Mouse (Mus musculus) retina, embryonic 14.5 days (tissue): ENCODE measurements around the gene Arid1b.

Experiments used
- DNase-seq: peaks from one replicate; pipeline ENCODE4 v3.0.0-alpha.2; 2015; ENCODE audit warnings: low spot score

Arid1b gene

GRCm38 (mm10) chr17:5280499-5281053 is 286.4 kb downstream of the Arid1b start:
- DNase-seq, result no peak

DNA sequence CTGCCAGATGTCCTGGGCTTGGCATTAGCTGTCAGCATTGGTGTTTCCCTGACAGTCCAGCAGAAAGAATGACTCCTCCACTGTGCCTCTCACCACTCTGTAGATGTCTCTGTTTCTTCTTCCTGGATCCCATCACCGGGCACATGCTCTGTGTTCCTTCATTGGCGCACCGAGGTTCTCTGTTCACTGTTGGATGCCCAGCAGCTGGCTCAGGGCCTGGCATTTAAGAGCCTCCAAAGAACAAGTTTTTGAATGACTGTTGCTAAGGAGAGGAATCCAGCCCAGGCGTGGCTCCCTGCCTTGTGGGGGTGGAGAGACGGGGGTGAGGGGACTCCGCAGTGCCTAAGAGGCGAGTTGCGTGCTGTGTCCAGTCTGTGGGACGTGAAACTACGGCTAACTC is 290.7 kb downstream of the Arid1b start:
- no peak for DNase-seq

GRCm38 (mm10) chr17:5285877-5286440 is 291.8 kb downstream of the Arid1b start:
- DNase-seq, result no peak

DNA sequence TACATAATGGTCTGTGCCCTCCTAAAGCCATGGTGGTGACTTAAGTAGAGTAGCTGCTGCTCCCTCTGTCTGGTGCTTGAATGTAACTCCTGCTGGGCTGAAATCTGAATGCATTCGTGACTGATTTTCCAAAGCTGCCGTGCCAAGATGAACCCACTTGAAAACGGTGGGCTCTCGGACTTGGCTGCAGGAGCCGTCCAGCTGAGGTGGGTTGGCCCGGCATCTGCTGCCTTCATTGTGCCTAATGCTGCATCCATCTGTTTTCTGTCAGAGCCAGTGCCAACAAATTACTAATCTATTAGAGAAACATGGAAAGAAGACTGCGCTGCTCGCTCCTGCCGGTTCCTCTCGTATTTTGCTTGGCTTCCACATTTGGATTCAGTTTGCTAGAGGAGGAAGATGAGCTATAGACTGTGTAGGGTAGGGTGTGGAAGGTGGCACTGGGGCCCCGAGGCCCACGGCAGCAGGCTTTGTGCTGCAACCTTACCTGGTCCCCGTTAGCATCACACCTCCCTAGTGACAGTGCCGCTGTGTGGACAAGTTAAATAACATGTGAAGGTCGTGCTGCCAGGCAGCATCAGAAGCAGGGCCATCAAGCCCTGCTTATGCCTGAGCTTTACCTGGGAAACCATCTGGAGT is 292.6 kb downstream of the Arid1b start:
- no peak for DNase-seq

DNA sequence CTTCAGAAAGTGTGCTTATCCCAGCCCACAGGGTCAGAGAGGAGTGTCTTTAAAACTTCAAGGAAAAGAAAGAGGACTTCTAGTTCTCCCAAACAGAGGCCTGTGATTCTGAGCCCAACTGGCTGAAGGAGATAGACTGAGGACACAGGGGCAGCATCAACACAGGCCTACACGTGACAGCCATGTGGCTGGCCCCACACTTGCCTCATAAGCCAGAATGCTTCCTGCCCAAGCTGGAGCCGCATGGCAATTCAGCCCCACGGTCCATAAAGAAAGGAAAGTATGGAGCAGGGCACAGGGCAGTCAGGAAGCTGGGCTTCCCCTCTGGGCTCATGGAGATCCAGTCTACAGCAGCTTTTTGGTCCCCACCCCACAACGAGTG is 293.1 kb downstream of the Arid1b start:
- DNase-seq, result no peak

DNA sequence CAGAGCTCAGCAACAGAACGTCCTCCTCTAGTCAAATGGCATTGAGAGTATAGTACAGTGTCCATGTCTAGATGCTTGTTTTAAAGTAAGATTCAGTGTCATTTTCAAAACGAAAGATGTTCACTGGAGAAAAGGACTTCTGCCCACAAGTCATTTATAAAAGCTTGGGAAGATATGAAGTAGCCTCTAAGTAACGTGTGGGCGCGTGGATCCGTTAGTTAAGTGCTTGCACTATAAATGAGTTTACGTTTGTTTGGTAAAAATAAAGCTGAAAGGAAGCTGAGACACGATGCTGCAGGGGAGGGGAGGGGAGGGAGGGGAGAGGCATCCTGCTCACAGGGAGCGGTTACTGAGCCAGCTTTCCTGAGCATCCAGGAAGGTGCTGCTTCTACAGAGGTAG is 293.5 kb downstream of the Arid1b start:
- no peak for DNase-seq

DNA sequence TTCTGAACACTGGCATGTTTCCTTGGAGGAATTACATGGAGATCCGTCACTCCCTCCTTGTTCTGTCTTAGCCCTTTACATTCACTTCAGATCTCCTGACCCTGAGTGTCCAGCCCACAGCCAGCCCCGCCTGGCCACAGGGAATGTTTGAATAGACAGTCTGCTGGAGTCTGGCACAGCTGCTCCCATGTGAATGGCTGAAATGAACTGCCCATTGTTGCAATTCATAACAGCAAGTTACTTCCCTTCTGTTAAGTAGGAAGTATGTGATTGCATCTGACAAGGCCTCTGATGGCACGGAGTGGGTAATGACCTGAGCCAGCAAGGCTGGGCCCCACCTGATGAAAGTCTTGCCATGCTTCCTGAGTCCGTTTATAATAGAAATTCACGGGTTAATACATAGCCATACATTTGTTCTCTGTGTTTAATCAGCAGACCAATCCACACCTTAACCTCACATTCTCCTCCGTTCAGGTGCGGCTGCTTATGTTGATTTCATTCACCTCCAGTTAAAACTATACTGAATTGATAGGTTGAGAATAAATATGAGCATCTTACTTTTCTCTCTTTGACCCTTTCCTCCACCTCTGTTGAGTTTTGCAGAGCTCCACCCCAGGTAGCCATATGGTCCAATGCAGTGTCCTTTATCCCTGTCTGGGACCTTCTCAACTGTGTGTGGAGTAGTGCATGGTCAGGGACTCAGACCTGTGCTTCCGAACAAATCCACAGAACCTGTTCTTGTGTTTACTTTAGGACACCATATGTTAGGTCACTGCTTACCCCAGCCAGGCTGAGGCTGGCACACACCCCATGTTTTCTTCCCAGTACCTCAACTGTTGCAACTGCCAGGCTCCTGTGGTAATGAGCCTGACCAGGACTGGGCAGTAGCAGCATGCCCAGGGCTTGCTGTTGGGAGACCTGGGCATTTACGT is 299.8 kb downstream of the Arid1b start:
- DNase-seq, result peak; percentile 88

DNA sequence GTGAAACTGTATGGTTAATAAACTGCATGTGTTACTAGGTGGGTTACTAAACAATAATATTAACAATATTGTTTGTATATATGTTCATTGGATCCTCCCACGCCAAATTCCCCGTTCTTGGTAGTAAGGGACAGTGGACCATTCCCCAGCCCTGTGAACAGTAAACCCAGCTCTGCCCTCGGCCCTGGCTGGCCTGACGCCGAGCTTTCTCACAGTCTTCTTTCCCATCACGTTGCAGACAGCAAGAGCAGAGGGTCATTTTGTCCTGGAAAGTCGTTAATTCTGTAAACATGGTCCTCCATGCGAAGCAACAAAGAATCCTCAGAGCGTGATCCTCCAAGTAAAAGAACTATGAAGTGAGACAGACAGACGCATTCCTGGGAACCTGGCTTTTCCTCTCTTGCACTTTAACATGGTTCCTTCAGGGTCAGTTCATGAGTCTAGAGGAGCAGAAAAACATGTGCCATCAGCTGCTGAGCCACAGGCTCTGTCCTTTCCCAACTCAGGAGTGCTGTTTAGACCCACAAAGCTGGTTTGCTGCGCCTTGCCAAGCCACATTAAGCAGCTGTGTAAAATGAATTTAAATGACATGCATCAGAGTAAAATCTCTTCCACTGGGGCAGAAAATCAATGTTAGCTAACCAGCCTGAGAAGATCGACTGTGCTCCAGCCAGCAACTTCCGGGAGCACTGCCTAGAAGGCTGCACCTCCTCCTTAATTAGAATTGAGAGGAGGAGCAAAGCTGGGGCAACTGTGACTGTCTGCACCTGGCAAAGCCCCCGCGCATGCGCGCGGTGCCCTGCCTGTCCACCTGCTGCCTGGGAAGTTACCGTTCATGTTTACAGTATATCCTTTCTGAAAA is 301.2 kb downstream of the Arid1b start:
- DNase-seq, result peak; percentile 88

DNA sequence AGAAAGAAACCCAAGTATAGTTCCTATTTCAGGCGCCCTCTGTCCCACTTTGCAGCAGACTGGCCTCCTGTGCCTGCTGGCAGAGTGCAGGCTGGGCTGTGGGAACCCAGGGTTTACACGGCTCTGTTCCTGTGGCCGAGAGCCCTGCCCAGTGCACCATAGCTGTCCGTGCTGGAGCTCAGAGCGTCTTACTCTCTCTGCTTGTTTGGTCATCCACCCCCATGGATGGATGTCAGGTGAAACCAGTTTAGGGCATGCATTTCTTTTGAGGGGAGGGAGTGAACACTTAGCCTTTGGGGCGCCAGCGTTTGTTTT is 301.8 kb downstream of the Arid1b start:
- no peak for DNase-seq

- DNase-seq, result no peak
Observed at GRCm38 (mm10) chr17:5297491-5297890, 303.4 kb downstream of the Arid1b start.

DNA sequence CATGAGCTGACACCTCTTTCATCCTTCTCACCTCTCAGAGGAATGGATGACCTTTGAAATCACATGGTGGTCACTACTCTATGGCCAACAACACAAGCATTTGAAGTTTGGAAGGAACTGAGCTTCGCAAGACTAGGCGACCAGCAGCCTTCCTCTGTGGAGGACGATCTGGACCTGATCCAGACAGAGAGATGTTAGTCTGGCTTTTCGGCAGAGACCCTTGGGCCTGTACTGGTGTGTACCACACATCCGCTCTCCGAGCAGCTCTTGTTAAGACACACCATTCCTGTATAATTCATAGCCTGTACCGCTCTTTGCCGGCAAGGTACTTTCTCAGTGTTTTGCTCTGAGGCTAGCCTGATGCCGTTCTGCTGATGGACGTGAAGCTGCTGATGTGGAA is 303.9 kb downstream of the Arid1b start:
- DNase-seq, result peak; percentile 33

DNA sequence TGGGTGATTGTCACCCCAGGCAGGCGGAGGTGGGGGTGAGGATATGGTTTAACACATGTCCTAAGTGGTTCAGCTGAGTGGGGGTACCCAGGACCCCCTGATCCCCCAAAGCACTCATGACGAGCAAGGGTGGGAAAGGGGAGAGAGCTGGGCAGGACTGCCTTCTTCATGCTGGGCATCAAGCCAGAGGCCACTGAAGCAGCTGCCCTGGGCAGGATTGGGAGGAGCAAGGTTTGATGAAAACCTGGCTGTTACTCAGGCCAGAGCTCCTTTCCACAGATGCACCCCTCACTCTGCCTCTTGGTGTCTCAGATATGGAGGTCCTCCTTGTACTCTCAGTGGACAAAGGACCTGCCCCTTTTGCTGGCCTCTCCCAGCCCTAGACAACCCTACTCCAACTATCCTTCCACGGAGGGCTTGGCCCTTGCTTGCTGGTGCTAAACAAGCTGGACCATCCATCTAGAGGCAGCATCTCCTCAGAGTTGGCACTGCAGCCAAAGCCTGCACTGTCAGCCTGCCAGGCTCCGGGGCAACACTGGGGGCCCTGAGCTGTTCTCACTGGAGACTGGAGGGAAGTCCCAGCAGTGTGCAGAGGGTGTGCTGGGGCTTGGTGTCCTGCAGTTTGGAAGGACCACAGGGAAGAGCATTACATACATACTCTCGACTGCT is 304.9 kb downstream of the Arid1b start:
- no peak for DNase-seq

GRCm38 (mm10) chr17:5302971-5303746 is 309.0 kb downstream of the Arid1b start:
- no peak for DNase-seq

GRCm38 (mm10) chr17:5305783-5306477 is 311.8 kb downstream of the Arid1b start:
- DNase-seq, result no peak

DNA sequence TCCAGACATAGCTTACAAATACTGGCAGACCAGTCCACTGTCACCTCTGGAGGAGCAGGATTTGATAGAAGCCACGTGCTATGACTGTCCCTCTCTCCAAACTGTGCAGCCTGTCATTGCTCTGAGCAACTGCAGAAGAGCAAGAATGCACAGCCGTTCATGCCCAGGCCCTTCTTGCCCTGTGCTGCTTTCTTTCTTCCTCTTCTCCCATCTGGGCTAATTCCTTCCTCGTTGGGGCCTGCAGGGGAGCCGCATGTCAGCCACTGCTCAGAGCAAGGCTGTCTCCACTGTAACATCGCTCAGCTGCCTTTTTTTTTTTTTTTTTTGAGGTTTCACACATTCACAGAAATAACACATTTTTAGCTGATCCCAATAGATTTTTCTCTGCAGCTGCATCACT is 315.8 kb downstream of the Arid1b start:
- no peak for DNase-seq

- DNase-seq, result no peak
Observed at GRCm38 (mm10) chr17:5310425-5310888, 316.3 kb downstream of the Arid1b start.

DNA sequence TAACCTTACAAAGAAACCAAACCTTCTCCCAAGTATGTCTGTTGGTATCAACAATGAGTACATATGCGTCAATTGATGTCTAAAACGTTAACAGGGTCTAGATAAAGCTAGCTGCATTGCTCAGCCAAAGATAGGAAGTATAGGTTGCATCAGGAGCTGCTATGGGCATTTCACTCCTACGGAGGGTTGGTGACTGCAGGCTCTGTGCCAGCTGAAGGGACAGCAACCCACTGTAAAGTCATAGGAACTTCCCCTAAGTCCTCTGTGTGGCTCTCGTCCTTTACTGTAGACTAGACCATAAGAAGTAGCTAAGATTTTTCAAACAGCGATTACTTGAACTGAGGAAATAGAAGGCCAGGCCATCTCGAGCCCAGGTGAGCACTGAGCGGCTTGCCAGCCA is 316.9 kb downstream of the Arid1b start:
- DNase-seq, result no peak

DNA sequence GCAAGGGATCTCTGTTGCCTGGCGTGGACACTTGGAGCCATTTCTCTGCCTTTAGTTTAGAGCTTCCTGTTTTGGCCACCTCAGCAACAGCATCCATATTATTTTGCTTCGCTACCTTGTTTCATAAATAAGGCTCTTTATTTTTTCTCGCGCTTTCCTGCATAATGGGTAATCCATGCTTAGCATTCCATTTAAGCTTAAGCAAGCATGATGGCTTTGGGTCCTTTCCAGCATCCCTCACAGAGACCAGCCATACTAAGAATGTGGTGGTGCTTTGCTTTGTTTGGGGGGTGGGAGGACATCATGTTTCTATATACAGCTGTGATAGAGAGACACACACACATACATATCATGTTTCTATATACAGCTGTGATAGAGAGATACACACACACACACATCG is 318.2 kb downstream of the Arid1b start:
- DNase-seq, result no peak

GRCm38 (mm10) chr17:5314735-5315134 is 320.6 kb downstream of the Arid1b start:
- no peak for DNase-seq

GRCm38 (mm10) chr17:5316489-5316888 is 322.4 kb downstream of the Arid1b start:
- no peak for DNase-seq
